Mouse (Mus musculus): Measurements from ENCODE around the gene Prkce.

DNA sequence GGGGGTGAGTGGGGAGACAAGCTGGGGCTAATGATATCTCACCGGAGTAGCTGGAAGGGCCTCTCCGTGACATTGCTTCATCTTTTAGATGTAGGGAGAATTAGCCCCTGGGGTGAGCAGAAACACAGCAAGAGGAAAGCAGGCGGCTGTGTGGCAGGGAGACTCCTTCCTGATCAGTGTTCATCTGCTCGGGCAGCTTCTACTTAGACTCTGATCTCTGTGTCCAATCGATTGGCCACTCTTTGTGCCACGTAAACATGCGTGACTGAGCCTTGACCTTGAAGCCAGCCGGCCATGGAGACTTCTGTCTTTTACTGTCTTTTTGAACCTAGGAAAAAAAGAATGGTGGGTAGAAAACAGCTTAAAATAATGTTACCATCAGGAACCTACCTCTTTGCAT, 247.0 kb downstream of the Prkce start:
- no peak for TF ChIP-seq CTCF (IDR thresholded peaks at IDR 0.05; ENCODE audit: insufficient read depth, low read depth, low read length)
- TF ChIP-seq POLR2A (IDR thresholded peaks at IDR 0.05; ENCODE audit: insufficient read depth, low read depth, low read length) = no peak
